Mouse (Mus musculus) liver, embryonic 13.5 days (tissue): ENCODE results near the gene Cfdp1. TPM values are rescaled to one million over a fixed set of nuclear protein-coding genes. Genes with fewer than 3 reads are reported as not detected.
A peak's percentile ranks its signal among the peaks of the same experiment; 100 is the strongest.

Source experiments
- ATAC-seq: fragments of 200-750 bp; cut with Nextera tagmentation; 2 replicates; pipeline ENCODE4 v1.8.0; 2017; ENCODE audit warnings: low read depth, mild to moderate bottlenecking, moderate number of reproducible peaks, moderate library complexity
- DNase-seq: peaks from one replicate; pipeline ENCODE4 v3.0.0; 2022
- H3K27ac ChIP-seq: fragments of 300-500 bp; sonication (generic); 2 replicates; pipeline ENCODE4 v1.5.1; 2015; ENCODE audit warnings: moderate library complexity, mild to moderate bottlenecking, inconsistent platforms
- H3K27me3 ChIP-seq: fragments of 300-500 bp; sonication (generic); 2 replicates; pipeline ENCODE4 v1.6.1; 2015; ENCODE audit warnings: mild to moderate bottlenecking, inconsistent platforms
- H3K36me3 ChIP-seq: fragments of 300-500 bp; sonication (generic); 2 replicates; pipeline ENCODE4 v1.6.1; 2015; ENCODE audit warnings: mild to moderate bottlenecking, inconsistent platforms
- H3K4me1 ChIP-seq: fragments of 300-500 bp; sonication (generic); replicated peaks from 2 replicates; pipeline ENCODE4 v1.6.1; 2015; ENCODE audit warnings: inconsistent platforms
- H3K4me2 ChIP-seq: fragments of 300-500 bp; sonication (generic); 2 replicates; pipeline ENCODE4 v1.6.1; 2015; ENCODE audit warnings: inconsistent platforms, mild to moderate bottlenecking, moderate library complexity
- H3K4me3 ChIP-seq: fragments of 300-500 bp; sonication (generic); replicated peaks from 2 replicates; pipeline ENCODE4 v1.5.1; 2015; ENCODE audit warnings: mild to moderate bottlenecking, inconsistent platforms
- H3K9ac ChIP-seq: fragments of 300-500 bp; sonication (generic); 2 replicates; pipeline ENCODE4 v1.6.1; 2015; ENCODE audit warnings: mild to moderate bottlenecking, inconsistent platforms
- H3K9me3 ChIP-seq: fragments of 300-500 bp; sonication (generic); replicated peaks from 2 replicates; pipeline ENCODE4 v1.6.1; 2016; ENCODE audit warnings: inconsistent platforms
- WGBS: fragments of 180-500 bp; shearing (Covaris S2); methylation state at CpG from one replicate; pipeline ENCODE4 v1.1.7; 2015; ENCODE audit not compliant: insufficient replicate concordance; 5-methylcytosine and 5-hydroxymethylcytosine counted together
- polyA plus RNA-seq: library from polyadenylated mRNA; unstranded; fragments of >200 nt; fragmentation: Nextera tagmentation; extraction: Ambion mirVana; gene quantifications from 2 replicates; pipeline ENCODE4 v1.2.1, GENCODE M21; 2015

Cfdp1 gene
- polyA plus RNA-seq, 1 experiment from 2014 or later: 113 TPM

DNA sequence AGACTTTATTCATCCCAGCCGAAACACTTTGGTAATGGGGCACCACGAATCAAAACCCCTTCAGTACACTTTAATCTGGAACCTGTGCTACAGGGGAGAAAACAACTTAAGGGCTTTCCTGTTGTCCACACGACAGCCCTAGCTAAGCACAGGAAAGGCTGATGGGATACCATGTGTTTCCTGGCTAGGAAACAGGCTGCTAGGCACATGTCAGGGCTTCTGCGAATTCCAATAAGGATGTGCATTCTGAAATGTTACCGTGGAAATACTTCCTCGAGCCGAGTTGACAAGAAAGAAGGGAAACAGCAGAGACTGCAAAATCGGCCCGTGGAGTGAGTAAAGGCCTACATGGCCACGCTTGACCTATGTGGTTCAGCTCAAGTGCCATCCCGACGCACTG lies 34.1 kb downstream of the Cfdp1 start:
- Histone ChIP-seq H3K27me3 (0 out of 2 replicates have a peak, but pooled peaks cover 3% of the 10 kb centered on the region), H3K9ac (no peak overlapping the region), H3K4me1 (peaks cover 2% of the 10 kb centered on the region; the same call in 1 of the 2 replicates), H3K4me2 (no peak overlapping the region), H3K27ac (peak overlapping the region; percentile 54; the same call in 1 of the 2 replicates), H3K9me3 (no peaks in the 10 kb centered on the region), H3K36me3 (peaks cover 46% of the 10 kb centered on the region), H3K4me3 (no peak overlapping the region)
- DNase-seq: no peak
- WGBS: 66% methylated on average over 12 of the region's 12 CpGs
- no peak for ATAC-seq

DNA sequence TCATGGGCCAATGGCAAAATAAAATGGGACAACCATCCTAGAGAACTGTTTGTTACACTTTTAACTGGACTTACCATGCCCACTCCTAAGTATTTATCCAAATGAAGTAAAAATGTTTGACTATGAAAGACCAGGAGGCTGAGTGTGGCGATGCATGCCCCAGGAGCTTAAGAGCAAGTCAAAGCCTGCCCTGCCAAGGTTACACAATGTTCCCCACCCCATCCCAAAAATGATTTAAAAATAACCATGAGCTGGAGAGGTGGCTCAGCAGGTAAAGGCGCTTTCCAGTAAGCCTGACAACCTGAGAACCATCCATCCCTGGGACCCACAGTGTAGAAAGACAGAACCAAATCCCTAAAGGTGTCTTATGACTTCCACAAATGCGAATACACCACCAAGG lies 35.5 kb downstream of the Cfdp1 start:
- Histone ChIP-seq H3K9me3 (no peaks in the 10 kb centered on the region), H3K27ac (peak overlapping the region; percentile 53; the same call in 1 of the 2 replicates), H3K27me3 (0 out of 2 replicates have a peak, but pooled peaks cover 3% of the 10 kb centered on the region), H3K4me1 (peaks cover 2% of the 10 kb centered on the region; the same call in 1 of the 2 replicates), H3K36me3 (peaks cover 41% of the 10 kb centered on the region), H3K4me3 (no peak overlapping the region), H3K4me2 (no peak overlapping the region), H3K9ac (no peak overlapping the region)
- WGBS: 83% methylated on average over 3 of the region's 3 CpGs
- no peak for DNase-seq
- no peak for ATAC-seq

DNA sequence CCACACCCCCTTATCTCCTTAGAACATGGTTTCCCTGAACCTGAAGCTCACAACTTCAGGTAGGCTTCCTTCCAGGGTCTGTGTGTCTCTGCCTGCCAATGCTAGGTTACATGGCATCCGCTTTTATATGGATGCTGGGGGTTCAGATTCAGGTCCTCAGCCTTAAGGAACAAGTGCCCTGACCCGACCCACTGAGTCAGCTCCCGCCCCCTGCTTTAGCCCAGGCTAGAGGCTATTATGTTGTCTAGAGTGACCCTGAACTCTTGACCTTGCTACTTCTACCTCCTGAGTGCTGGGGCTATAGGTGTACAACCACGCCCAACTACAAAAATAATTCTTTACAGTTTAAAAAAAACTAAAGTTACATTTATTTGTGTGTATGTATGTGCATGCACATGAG lies 39.0 kb downstream of the Cfdp1 start:
- 76% methylated on average over 4 of the region's 4 CpGs for WGBS
- Histone ChIP-seq H3K36me3 (peaks cover 29% of the 10 kb centered on the region), H3K4me1 (0 out of 2 replicates have a peak, but pooled peaks cover 2% of the 10 kb centered on the region), H3K9me3 (no peaks in the 10 kb centered on the region), H3K27me3 (no peaks in the 10 kb centered on the region), H3K4me2 (no peak overlapping the region), H3K27ac (no peak overlapping the region), H3K4me3 (no peak overlapping the region), H3K9ac (no peak overlapping the region)
- ATAC-seq (no peak), DNase-seq (no peak)

DNA sequence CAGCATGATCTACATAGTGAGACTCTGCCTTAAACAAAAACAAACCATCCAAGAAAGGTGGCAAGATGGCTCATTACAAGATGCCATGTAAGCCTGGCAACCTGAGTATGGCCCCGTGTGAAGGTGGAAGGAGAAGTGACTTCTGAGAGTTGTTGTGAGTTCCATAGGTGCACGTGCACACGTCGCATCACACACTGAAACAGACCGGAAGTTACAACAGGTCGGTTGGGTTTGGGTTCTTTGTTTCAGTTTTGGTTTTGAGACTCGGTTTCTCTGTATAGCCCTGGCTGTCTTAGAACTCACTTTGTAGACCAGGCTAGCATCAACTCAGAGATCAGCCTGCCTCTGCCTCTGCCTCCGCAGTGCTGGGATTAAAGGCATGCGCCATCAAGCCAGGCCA lies 40.3 kb downstream of the Cfdp1 start:
- Histone ChIP-seq H3K4me3 (no peak overlapping the region), H3K4me1 (0 out of 2 replicates have a peak, but pooled peaks cover 2% of the 10 kb centered on the region), H3K36me3 (peaks cover 25% of the 10 kb centered on the region), H3K9me3 (no peaks in the 10 kb centered on the region), H3K9ac (no peak overlapping the region), H3K27me3 (no peaks in the 10 kb centered on the region), H3K27ac (no peak overlapping the region), H3K4me2 (no peak overlapping the region)
- WGBS: 87% methylated on average over 9 of the region's 9 CpGs
- no peak for ATAC-seq
- no peak for DNase-seq

DNA sequence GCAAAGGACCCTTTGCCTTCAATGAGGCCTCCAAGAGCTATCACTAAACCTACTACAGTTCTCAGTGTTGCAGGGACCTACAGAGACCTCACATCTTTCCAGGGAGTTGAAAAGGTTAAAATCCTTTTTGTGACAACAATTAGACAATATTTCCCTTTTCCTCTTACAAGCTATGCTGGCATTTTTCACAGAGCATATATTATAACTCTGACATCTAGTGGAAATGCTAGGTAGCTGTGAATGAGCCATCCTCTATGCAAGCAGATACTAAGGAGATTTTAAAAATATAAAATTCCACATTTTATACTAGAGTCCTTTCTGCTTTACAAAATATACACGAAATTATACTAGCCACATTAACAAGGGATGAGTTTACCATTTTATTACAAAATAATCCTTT lies 41.3 kb downstream of the Cfdp1 start:
- Histone ChIP-seq H3K27me3 (no peaks in the 10 kb centered on the region), H3K9me3 (no peaks in the 10 kb centered on the region), H3K36me3 (peaks cover 25% of the 10 kb centered on the region), H3K4me1 (no peaks in the 10 kb centered on the region), H3K4me3 (no peak overlapping the region), H3K9ac (no peak overlapping the region), H3K27ac (no peak overlapping the region), H3K4me2 (no peak overlapping the region)
- no peak for DNase-seq
- no peak for ATAC-seq
- 52% methylated on average over 1 of the region's 1 CpGs for WGBS

DNA sequence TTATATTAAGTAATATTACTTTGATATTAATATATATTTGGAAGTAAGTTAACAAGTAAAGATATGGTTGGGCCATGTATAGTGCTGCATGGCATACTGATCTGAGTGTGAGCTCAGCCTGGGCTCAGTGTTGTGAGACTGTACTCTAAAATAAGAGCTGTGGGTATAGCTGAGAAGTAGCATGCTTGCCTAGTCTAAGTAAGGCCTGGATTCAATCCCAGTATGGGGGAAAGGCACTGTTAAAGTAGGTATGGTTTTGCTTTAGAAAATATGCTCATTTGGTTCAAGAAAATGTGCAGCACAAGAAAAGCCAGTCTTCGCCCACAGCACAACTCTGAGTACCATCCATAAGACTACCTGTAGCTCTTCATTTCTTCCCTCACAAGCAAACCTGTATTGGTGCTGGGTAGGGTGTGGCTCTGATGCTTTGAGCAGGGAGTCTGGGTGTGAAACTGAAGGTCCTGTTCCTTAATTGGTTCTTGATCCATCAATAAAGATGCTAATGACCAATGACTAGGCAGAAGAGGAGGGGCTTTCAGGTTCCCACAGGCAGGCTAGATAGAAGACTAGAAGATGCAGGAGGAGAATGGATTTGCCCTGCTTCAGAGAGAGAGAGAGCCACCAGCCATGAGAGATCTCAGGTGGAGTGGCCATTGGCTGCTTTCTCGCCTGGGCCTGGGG lies 43.3 kb downstream of the Cfdp1 start:
- Histone ChIP-seq H3K9ac (no peak overlapping the region), H3K4me1 (no peaks in the 10 kb centered on the region), H3K36me3 (peaks cover 18% of the 10 kb centered on the region), H3K27ac (no peak overlapping the region), H3K4me2 (no peak overlapping the region), H3K9me3 (no peaks in the 10 kb centered on the region), H3K4me3 (no peak overlapping the region), H3K27me3 (no peaks in the 10 kb centered on the region)
- DNase-seq (no peak), ATAC-seq (peak; percentile 61; the same call in 1 of the 2 replicates)
- 59% methylated on average over 2 of the region's 2 CpGs for WGBS

DNA sequence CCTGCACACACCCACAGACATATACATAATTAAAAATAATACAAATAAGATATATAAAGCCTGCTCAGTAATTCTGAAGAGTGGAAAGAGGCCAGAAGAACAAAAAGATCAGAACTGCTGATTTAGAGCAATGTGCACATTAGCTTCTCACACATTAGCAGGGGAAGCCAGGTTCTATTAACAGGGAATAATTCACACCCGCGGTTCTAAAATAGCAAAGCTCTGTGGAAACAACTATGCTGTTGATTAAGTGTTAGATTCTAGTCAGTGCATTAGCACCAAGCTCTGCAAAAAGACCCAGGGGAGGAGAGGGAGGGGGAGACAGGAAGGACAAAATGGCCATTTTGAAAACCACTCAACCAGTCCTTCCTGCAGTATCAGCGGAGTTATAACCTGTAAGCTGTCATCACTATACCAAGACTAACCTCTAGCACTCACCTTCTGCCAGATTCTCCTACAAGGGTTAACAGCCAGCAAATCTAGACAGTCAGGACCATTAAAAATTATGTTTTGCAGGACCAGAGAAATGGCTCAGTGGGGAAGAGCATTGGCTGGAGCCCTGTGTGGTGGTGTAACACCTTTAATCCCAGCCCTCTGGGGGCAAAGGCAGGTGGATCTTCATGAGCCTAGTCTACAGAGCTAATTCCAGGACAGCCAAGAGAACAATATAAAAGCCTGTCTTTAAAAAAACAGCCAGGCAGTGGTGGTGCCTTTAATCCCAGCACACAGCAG lies 45.0 kb downstream of the Cfdp1 start:
- no peak overlapping the region for H3K4me3 ChIP-seq
- no peak overlapping the region for H3K9ac ChIP-seq
- no peaks in the 10 kb centered on the region for H3K27me3 ChIP-seq
- WGBS: 92% methylated on average over 3 of the region's 3 CpGs
- H3K36me3 ChIP-seq: peaks cover 14% of the 10 kb centered on the region
- no peak for DNase-seq
- H3K4me2 ChIP-seq: no peak overlapping the region
- no peak for ATAC-seq
- H3K4me1 ChIP-seq: no peaks in the 10 kb centered on the region
- no peaks in the 10 kb centered on the region for H3K9me3 ChIP-seq
- H3K27ac ChIP-seq: no peak overlapping the region

DNA sequence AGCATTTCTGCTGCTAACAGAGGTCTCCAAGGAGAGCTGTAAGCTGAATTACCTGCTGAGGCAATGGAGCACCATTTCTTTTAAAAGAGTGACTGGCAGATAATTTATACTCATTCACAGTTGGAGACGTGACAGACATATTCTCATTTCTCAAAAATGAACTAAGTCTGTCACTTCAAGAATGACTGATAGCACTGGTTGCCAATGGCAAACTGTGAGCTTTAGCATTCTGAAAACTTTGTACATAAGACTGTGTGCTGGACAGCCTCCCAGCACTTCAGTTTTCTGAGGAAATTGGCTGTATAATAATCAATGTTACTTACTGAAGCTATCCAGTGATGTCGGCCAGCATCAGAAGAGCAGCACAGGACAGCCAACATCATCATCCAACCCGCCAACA lies 46.1 kb downstream of the Cfdp1 start:
- Histone ChIP-seq H3K4me1 (no peaks in the 10 kb centered on the region), H3K27ac (no peak overlapping the region), H3K4me2 (no peak overlapping the region), H3K36me3 (peaks cover 11% of the 10 kb centered on the region; the same call in 1 of the 2 replicates), H3K27me3 (no peaks in the 10 kb centered on the region), H3K4me3 (no peak overlapping the region), H3K9me3 (no peaks in the 10 kb centered on the region), H3K9ac (no peak overlapping the region)
- ATAC-seq: no peak
- WGBS: 82% methylated on average over 3 of the region's 3 CpGs
- no peak for DNase-seq

DNA sequence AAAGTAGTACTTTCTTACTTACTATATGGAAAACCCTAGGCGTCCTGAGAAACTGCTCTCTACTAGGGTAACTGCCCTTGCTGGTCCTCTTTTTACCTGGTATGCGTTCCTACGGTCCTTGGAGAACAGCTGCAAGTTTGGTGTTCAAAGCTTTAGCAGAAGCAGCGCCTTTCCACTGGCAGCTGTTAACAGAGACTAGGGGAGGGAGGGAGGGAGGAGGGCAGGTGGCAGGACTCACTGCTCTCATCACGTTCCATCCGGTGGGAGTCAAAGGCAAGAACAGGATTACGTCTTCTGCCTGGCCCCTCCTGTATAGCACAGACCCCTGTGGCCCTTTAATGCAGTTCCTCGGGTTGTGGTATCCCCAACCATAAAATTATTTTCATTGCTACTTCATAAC lies 50.7 kb downstream of the Cfdp1 start:
- H3K9ac ChIP-seq: no peak overlapping the region
- DNase-seq (no peak), ATAC-seq (no peak)
- WGBS: 81% methylated on average over 8 of the region's 8 CpGs
- H3K36me3 ChIP-seq: peaks cover 14% of the 10 kb centered on the region
- no peaks in the 10 kb centered on the region for H3K9me3 ChIP-seq
- no peaks in the 10 kb centered on the region for H3K27me3 ChIP-seq
- no peaks in the 10 kb centered on the region for H3K4me1 ChIP-seq
- no peak overlapping the region for H3K4me3 ChIP-seq
- no peak overlapping the region for H3K4me2 ChIP-seq
- H3K27ac ChIP-seq: no peak overlapping the region

DNA sequence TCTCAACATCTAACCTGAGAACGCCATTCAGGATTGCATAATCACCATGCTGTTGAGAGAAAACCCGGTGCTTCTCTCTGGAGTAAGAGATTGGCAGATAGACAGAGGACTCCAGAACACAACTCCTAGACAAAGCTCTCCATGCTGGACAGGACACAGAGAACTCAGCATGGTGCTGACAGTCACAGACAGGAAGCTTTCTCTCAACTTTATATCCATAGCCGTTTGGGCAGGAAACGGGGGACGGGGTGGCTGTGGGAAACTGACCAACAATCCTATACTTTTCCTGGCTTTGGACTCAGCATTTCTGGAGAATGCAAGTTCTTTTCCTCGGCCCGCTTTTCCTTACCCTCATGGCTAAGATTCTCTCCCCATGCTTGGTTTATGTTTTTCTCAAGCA lies 51.8 kb downstream of the Cfdp1 start:
- H3K9ac ChIP-seq: no peak overlapping the region
- ATAC-seq (no peak), DNase-seq (no peak)
- peak overlapping the region; percentile 53; the same call in 1 of the 2 replicates for H3K27ac ChIP-seq
- no peaks in the 10 kb centered on the region for H3K27me3 ChIP-seq
- no peaks in the 10 kb centered on the region for H3K9me3 ChIP-seq
- H3K4me1 ChIP-seq: no peaks in the 10 kb centered on the region
- peaks cover 14% of the 10 kb centered on the region for H3K36me3 ChIP-seq
- no peak overlapping the region for H3K4me2 ChIP-seq
- 61% methylated on average over 7 of the region's 7 CpGs for WGBS
- H3K4me3 ChIP-seq: no peak overlapping the region

DNA sequence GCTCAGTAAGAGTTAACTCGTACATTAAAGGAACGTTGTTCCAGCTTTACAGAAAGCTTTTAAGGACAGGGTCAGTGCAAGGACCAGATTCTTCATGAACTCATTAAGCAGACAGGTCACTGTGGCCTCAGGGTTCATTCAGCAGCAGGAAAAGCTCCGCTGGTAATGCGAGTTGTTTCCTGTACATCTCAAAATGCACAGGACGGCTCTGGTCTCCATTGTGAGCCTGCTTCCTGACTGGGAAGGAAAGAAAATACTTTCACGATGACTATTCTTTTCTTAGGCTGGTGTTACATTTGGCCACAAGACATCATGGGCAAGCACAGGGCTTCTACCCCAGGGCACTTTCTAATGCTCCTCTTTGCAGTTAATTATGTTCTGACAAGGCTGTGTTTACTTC lies 52.6 kb downstream of the Cfdp1 start:
- Histone ChIP-seq H3K27me3 (no peaks in the 10 kb centered on the region), H3K9ac (no peak overlapping the region), H3K4me2 (no peak overlapping the region), H3K9me3 (no peaks in the 10 kb centered on the region), H3K27ac (no peak overlapping the region), H3K4me1 (no peaks in the 10 kb centered on the region), H3K36me3 (peaks cover 19% of the 10 kb centered on the region), H3K4me3 (no peak overlapping the region)
- DNase-seq: no peak
- WGBS: 56% methylated on average over 6 of the region's 6 CpGs
- ATAC-seq: no peak
